Comparison of ENCODE assay signal across 8 mouse cellular contexts in the genomic region with DNA sequence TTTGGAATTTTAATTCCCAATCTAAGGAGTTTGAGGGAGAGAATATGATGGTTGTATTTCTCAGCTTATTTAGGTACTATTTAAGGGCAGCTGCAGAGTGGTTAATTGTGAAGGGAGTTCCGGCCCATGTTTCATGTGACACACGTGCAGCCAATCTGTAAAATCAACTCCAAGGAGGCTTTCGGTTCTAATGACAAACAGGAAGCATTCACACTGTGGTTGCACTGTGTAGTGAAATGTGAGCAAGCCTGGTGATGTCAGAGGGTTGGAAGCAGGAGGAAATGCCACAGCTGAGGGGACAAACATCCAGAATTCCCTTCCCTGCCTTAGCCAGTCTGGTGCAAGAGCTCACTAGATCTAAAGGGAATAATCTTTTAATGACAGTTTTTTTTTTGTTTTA. TPM values are rescaled to one million over a fixed set of nuclear protein-coding genes. Genes with fewer than 3 reads are reported as not detected.
DNase-seq lines count a peak whose midpoint lies in the region; ATAC-seq and TF ChIP-seq lines count a peak whose summit lies in the region.

No protein-coding gene starts in this region.

- 7% methylated on average over 3 of the region's 3 CpGs for WGBS in spleen, adult 2 months
- WGBS in heart, embryonic 14.5 days = 29% methylated on average over 3 of the region's 3 CpGs
- 7% methylated on average over 3 of the region's 3 CpGs for WGBS in limb, embryonic 14.5 days
- WGBS in stomach, postnatal 0 days = 42% methylated on average over 3 of the region's 3 CpGs
- 51% methylated on average over 3 of the region's 3 CpGs for WGBS in midbrain, postnatal 0 days

- ATAC-seq in heart, embryonic 14.5 days (ENCODE audit: insufficient number of reproducible peaks, insufficient read depth, low FRiP score, low read depth) = no peak
- peak; percentile 41; the same call in 1 of the 2 replicates for ATAC-seq in limb, embryonic 14.5 days (ENCODE audit: low FRiP score, low read depth)
- no peak for ATAC-seq in stomach, postnatal 0 days (ENCODE audit: low FRiP score, low TSS enrichment)
- no peak for ATAC-seq in midbrain, postnatal 0 days (ENCODE audit: low FRiP score)

- no peak for TF ChIP-seq POLR2A in spleen, adult 2 months (IDR thresholded peaks at IDR 0.05; ENCODE audit: low read depth, low read length)
- no peak for TF ChIP-seq POLR2A in limb, embryonic 14.5 days (IDR thresholded peaks at IDR 0.05; ENCODE audit: borderline replicate concordance, extremely low read depth, insufficient read depth, insufficient read length)

- peak; percentile 39 to 56 for DNase-seq in spleen, adult 2 months (ENCODE audit: low read depth in 1 of 2, low spot score in 2 of 2)
- no peak for DNase-seq in spleen, adult 12 weeks (ENCODE audit: low spot score)
- DNase-seq in limb, embryonic 14.5 days (ENCODE audit: low spot score) = peak; percentile 22
- peak; percentile 22 to 41 for DNase-seq in thymus, postnatal 36 days
- no peak for DNase-seq in stomach, postnatal 0 days (ENCODE audit: low spot score)
- no peak for DNase-seq in cerebellum, adult 8-10 months
- DNase-seq in midbrain, postnatal 0 days (ENCODE audit: low spot score) = no peak

- no peak overlapping the region for H3K27ac ChIP-seq in spleen, adult 2 months (ENCODE audit: insufficient read depth, low read length)
- peak overlapping the region in 1 of 2 experiments; percentile 35; a peak in 1 of 4 replicates for H3K27ac ChIP-seq in heart, embryonic 14.5 days (replicated peaks in 1 of 2; ENCODE audit: control insufficient read depth in 1 of 2, insufficient read depth in 1 of 2, low read depth in 2 of 2, low read length in 2 of 2)
- no peak overlapping the region for H3K27ac ChIP-seq in limb, embryonic 14.5 days (replicated peaks; ENCODE audit: low read depth, low read length)
- H3K27ac ChIP-seq in stomach, postnatal 0 days (replicated peaks) = no peak overlapping the region
- H3K27ac ChIP-seq in midbrain, postnatal 0 days (ENCODE audit: low read depth, low read length) = no peak overlapping the region

- no peak for TF ChIP-seq EP300 in stomach, postnatal 0 days (optimal IDR thresholded peaks at IDR 0.05)

- peak overlapping the region; percentile 44; the same call in 1 of the 2 replicates for H3K9ac ChIP-seq in heart, embryonic 14.5 days (ENCODE audit: low read length)
- H3K9ac ChIP-seq in limb, embryonic 14.5 days (ENCODE audit: low read depth, low read length, severe bottlenecking) = no peak overlapping the region
- H3K9ac ChIP-seq in stomach, postnatal 0 days (ENCODE audit: low read length) = no peak overlapping the region
- H3K9ac ChIP-seq in midbrain, postnatal 0 days (replicated peaks; ENCODE audit: low read length, poor library complexity, severe bottlenecking) = no peak overlapping the region

- no peak overlapping the region; the same call in 1 of the 2 replicates for H3K4me2 ChIP-seq in heart, embryonic 14.5 days (ENCODE audit: low read length)
- H3K4me2 ChIP-seq in limb, embryonic 14.5 days (replicated peaks; ENCODE audit: low read depth, low read length, severe bottlenecking) = no peak overlapping the region
- no peak overlapping the region for H3K4me2 ChIP-seq in stomach, postnatal 0 days (replicated peaks; ENCODE audit: low read depth)
- no peak overlapping the region for H3K4me2 ChIP-seq in midbrain, postnatal 0 days (ENCODE audit: low read depth, low read length, poor library complexity, severe bottlenecking)

- H3K4me1 ChIP-seq in spleen, adult 2 months (ENCODE audit: control insufficient read depth, insufficient read depth, insufficient read length) = peaks cover 5% of the 10 kb centered on the region; the same call in 1 of the 2 replicates
- H3K4me1 ChIP-seq in heart, embryonic 14.5 days (ENCODE audit: control insufficient read depth in 2 of 2, insufficient read depth in 2 of 2, low read length in 2 of 2) = peaks cover 12 to 42% of the 10 kb centered on the region in 2 experiments
- H3K4me1 ChIP-seq in limb, embryonic 14.5 days (ENCODE audit: control insufficient read depth, insufficient read depth, low read length) = no peaks in the 10 kb centered on the region
- no peaks in the 10 kb centered on the region for H3K4me1 ChIP-seq in stomach, postnatal 0 days (replicated peaks; ENCODE audit: control insufficient read depth, insufficient read depth)
- H3K4me1 ChIP-seq in midbrain, postnatal 0 days (ENCODE audit: insufficient read depth, low read length) = no peaks in the 10 kb centered on the region

- no peaks in the 10 kb centered on the region for H3K9me3 ChIP-seq in heart, embryonic 14.5 days (ENCODE audit: control insufficient read depth, low read length)
- no peaks in the 10 kb centered on the region for H3K9me3 ChIP-seq in limb, embryonic 14.5 days (ENCODE audit: control insufficient read depth, low read length)
- no peaks in the 10 kb centered on the region for H3K9me3 ChIP-seq in stomach, postnatal 0 days (ENCODE audit: control insufficient read depth, low read length)
- no peaks in the 10 kb centered on the region for H3K9me3 ChIP-seq in midbrain, postnatal 0 days (ENCODE audit: low read length)

- no peaks in the 10 kb centered on the region for H3K27me3 ChIP-seq in spleen, adult 2 months (ENCODE audit: control insufficient read depth, insufficient read depth, low read length)
- no peaks in the 10 kb centered on the region for H3K27me3 ChIP-seq in heart, embryonic 14.5 days (ENCODE audit: control insufficient read depth, insufficient read depth, low read length)
- H3K27me3 ChIP-seq in limb, embryonic 14.5 days (ENCODE audit: control insufficient read depth, insufficient read depth, low read length) = no peaks in the 10 kb centered on the region
- H3K27me3 ChIP-seq in stomach, postnatal 0 days (ENCODE audit: control insufficient read depth, insufficient read depth, low read length) = no peaks in the 10 kb centered on the region
- no peaks in the 10 kb centered on the region for H3K27me3 ChIP-seq in midbrain, postnatal 0 days (ENCODE audit: insufficient read depth, low read length)

- H3K4me3 ChIP-seq in spleen, adult 2 months (ENCODE audit: extremely low read depth, insufficient read depth, insufficient read length) = no peak overlapping the region
- H3K4me3 ChIP-seq in heart, embryonic 14.5 days (ENCODE audit: control insufficient read depth in 1 of 2, insufficient read depth in 1 of 2, low read depth in 1 of 2, low read length in 2 of 2) = no peak overlapping the region
- no peak overlapping the region for H3K4me3 ChIP-seq in limb, embryonic 14.5 days (replicated peaks; ENCODE audit: low read length)
- H3K4me3 ChIP-seq in stomach, postnatal 0 days (ENCODE audit: low read depth, low read length) = no peak overlapping the region
- no peak overlapping the region for H3K4me3 ChIP-seq in midbrain, postnatal 0 days (ENCODE audit: low read depth, low read length)

- TF ChIP-seq CTCF in spleen, adult 2 months (IDR thresholded peaks at IDR 0.05; ENCODE audit: extremely low read depth, insufficient read depth, insufficient read length, insufficient replicate concordance) = no peak
- no peak for TF ChIP-seq CTCF in stomach, postnatal 0 days (IDR thresholded peaks at IDR 0.05; ENCODE audit: low read depth)
- no peak for TF ChIP-seq CTCF in midbrain, postnatal 0 days (IDR thresholded peaks at IDR 0.05)

- H3K36me3 ChIP-seq in spleen, adult 2 months (ENCODE audit: control insufficient read depth, insufficient read depth, low read length) = no peaks in the 10 kb centered on the region
- no peaks in the 10 kb centered on the region for H3K36me3 ChIP-seq in heart, embryonic 14.5 days (ENCODE audit: control insufficient read depth, insufficient read depth, low read length)
- no peaks in the 10 kb centered on the region for H3K36me3 ChIP-seq in limb, embryonic 14.5 days (ENCODE audit: control insufficient read depth, insufficient read depth, low read length)
- H3K36me3 ChIP-seq in stomach, postnatal 0 days (ENCODE audit: control insufficient read depth, insufficient read depth, low read length) = no peaks in the 10 kb centered on the region
- H3K36me3 ChIP-seq in midbrain, postnatal 0 days (ENCODE audit: insufficient read depth, low read length) = no peaks in the 10 kb centered on the region

RNA-seq across cellular contexts. Expression of gene Otud1, which starts 8.3 kb away (rescaled TPM):
- 12.4 and 25.5 TPM in 2 replicates for polyA plus RNA-seq in spleen, adult 2 months (2012; rRNA removed)
- 15.0 and 16.4 TPM in 2 replicates for polyA plus RNA-seq in heart, embryonic 14.5 days (2014; fragmentation: Nextera tagmentation; extraction: Ambion mirVana)
- 2.5 and 2.6 TPM in 2 replicates for polyA plus RNA-seq in limb, embryonic 14.5 days (2012; rRNA removed)
- 1.6 and 2.1 TPM in 2 replicates for polyA plus RNA-seq in limb, embryonic 14.5 days (2014; fragmentation: Nextera tagmentation; extraction: Ambion mirVana)
- 3.3 and 4.7 TPM in 2 replicates for polyA plus RNA-seq in stomach, postnatal 0 days (2015; fragmentation: Nextera tagmentation; extraction: Ambion mirVana)
- 6.4 and 9.4 TPM in 2 replicates for total RNA-seq in midbrain, postnatal 0 days (2014; rRNA removed)
- polyA plus RNA-seq in midbrain, postnatal 0 days (2015; fragmentation: Nextera tagmentation; extraction: Ambion mirVana) = 1.7 and 2.0 TPM in 2 replicates

Comparison
In these comparisons a context has a peak if more than half of its experiments do, and no peak if none do; other contexts are left out.
1. DNase-seq: peak in spleen, adult 2 months (2 of 2), limb, embryonic 14.5 days (single experiment) and thymus, postnatal 36 days (2 of 2); none in spleen, adult 12 weeks (single experiment), stomach, postnatal 0 days (single experiment), cerebellum, adult 8-10 months (single experiment) and midbrain, postnatal 0 days (single experiment).